Comparison of ENCODE assay signal across 10 mouse cellular contexts in genomic region chr2:91081775-91082695, GRCm38 (mm10). TPM values are rescaled to one million over a fixed set of nuclear protein-coding genes. Genes with fewer than 3 reads are reported as not detected.
A peak's percentile ranks its signal among the peaks of the same experiment; 100 is the strongest.
DNase-seq lines count a peak whose midpoint lies in the region; ATAC-seq and TF ChIP-seq lines count a peak whose summit lies in the region.
"Had no signal": no experiment of that assay in that cellular context is flagged by ENCODE, and none has a peak within 500 bp of the region (broad histone marks: within the 10 kb centered on the region; RNA-seq: fewer than 3 reads in every experiment).

Gene Spi1, plus strand, starts transcription at chr2:91082390.

- 74% methylated on average over 13 of the region's 13 CpGs for WGBS in intestine, embryonic 16.5 days
- WGBS in intestine, postnatal 0 days: 79% methylated on average over 13 of the region's 13 CpGs
- WGBS in limb, embryonic 10.5 days: 81% methylated on average over 13 of the region's 13 CpGs
- WGBS in stomach, embryonic 16.5 days: 75% methylated on average over 13 of the region's 13 CpGs

- no peak within 1 kb of the TSS for H3K9ac ChIP-seq in intestine, embryonic 16.5 days (ENCODE audit: low read depth, low read length)
- H3K9ac ChIP-seq in intestine, postnatal 0 days (ENCODE audit: low read depth, low read length): no peak within 1 kb of the TSS
- H3K9ac ChIP-seq in stomach, embryonic 16.5 days (ENCODE audit: low read length): no peak within 1 kb of the TSS
- H3K9ac ChIP-seq: limb, embryonic 13.5 days had no signal

- H3K27ac ChIP-seq in intestine, embryonic 16.5 days (ENCODE audit: low read length): peak within 1 kb of the TSS; percentile 34; the same call in 1 of the 2 replicates
- H3K27ac ChIP-seq in intestine, postnatal 0 days (ENCODE audit: low read depth, low read length): no peak within 1 kb of the TSS
- peak within 1 kb of the TSS; percentile 71 for H3K27ac ChIP-seq in limb, embryonic 10.5 days
- peak within 1 kb of the TSS; percentile 28; the same call in 1 of the 2 replicates for H3K27ac ChIP-seq in stomach, embryonic 16.5 days (ENCODE audit: low read length)
- H3K27ac ChIP-seq: kidney, postnatal 0 days; limb, embryonic 13.5 days had no signal

- no peak within 1 kb of the TSS for H3K4me3 ChIP-seq in intestine, embryonic 16.5 days (ENCODE audit: low read length)
- H3K4me3 ChIP-seq in intestine, postnatal 0 days (ENCODE audit: low read depth, low read length): no peak within 1 kb of the TSS
- no peak within 1 kb of the TSS for H3K4me3 ChIP-seq in limb, embryonic 10.5 days
- H3K4me3 ChIP-seq in stomach, embryonic 16.5 days (replicated peaks; ENCODE audit: low read length): no peak within 1 kb of the TSS
- H3K4me3 ChIP-seq: limb, embryonic 13.5 days had no signal

- H3K9me3 ChIP-seq in intestine, embryonic 16.5 days (ENCODE audit: control insufficient read depth, low read length): no peaks in the 10 kb centered on the region
- H3K9me3 ChIP-seq in intestine, postnatal 0 days (ENCODE audit: control insufficient read depth): no peaks in the 10 kb centered on the region
- H3K9me3 ChIP-seq in limb, embryonic 10.5 days (replicated peaks): no peaks in the 10 kb centered on the region
- no peaks in the 10 kb centered on the region for H3K9me3 ChIP-seq in stomach, embryonic 16.5 days (replicated peaks; ENCODE audit: control insufficient read depth, low read length)
- H3K9me3 ChIP-seq: limb, embryonic 13.5 days had no signal

- H3K27me3 ChIP-seq in intestine, embryonic 16.5 days (replicated peaks; ENCODE audit: control insufficient read depth, insufficient read depth, low read length): no peaks in the 10 kb centered on the region
- H3K27me3 ChIP-seq in intestine, postnatal 0 days (replicated peaks; ENCODE audit: control insufficient read depth, insufficient read depth, low read length): no peaks in the 10 kb centered on the region
- H3K27me3 ChIP-seq in limb, embryonic 10.5 days (ENCODE audit: low read depth, poor library complexity, severe bottlenecking): peaks cover 14% of the 10 kb centered on the region
- no peaks in the 10 kb centered on the region for H3K27me3 ChIP-seq in stomach, embryonic 16.5 days (ENCODE audit: control insufficient read depth, insufficient read depth, low read length)
- H3K27me3 ChIP-seq: limb, embryonic 13.5 days had no signal

- H3K36me3 ChIP-seq in intestine, embryonic 16.5 days (ENCODE audit: control insufficient read depth, insufficient read depth, low read length): no peaks in the 10 kb centered on the region
- H3K36me3 ChIP-seq in intestine, postnatal 0 days (ENCODE audit: control insufficient read depth, insufficient read depth): no peaks in the 10 kb centered on the region
- no peaks in the 10 kb centered on the region for H3K36me3 ChIP-seq in limb, embryonic 10.5 days
- H3K36me3 ChIP-seq in stomach, embryonic 16.5 days (ENCODE audit: control insufficient read depth, insufficient read depth, low read length): no peaks in the 10 kb centered on the region
- H3K36me3 ChIP-seq: limb, embryonic 13.5 days had no signal

- H3K4me1 ChIP-seq in intestine, embryonic 16.5 days (ENCODE audit: control insufficient read depth, insufficient read depth, low read length): peaks cover 5% of the 10 kb centered on the region; the same call in 1 of the 2 replicates
- H3K4me1 ChIP-seq in intestine, postnatal 0 days (replicated peaks; ENCODE audit: control insufficient read depth, insufficient read depth, low read length): no peaks in the 10 kb centered on the region
- H3K4me1 ChIP-seq in limb, embryonic 10.5 days: peaks cover 32% of the 10 kb centered on the region
- no peaks in the 10 kb centered on the region for H3K4me1 ChIP-seq in stomach, embryonic 16.5 days (ENCODE audit: control insufficient read depth, insufficient read depth, low read length)

- H3K4me2 ChIP-seq in intestine, embryonic 16.5 days (ENCODE audit: low read depth, low read length): no peak within 1 kb of the TSS
- no peak within 1 kb of the TSS for H3K4me2 ChIP-seq in intestine, postnatal 0 days (replicated peaks; ENCODE audit: low read depth)
- no peak within 1 kb of the TSS for H3K4me2 ChIP-seq in stomach, embryonic 16.5 days (ENCODE audit: low read depth, low read length)
- H3K4me2 ChIP-seq: limb, embryonic 13.5 days had no signal

- no peak for ATAC-seq in intestine, embryonic 16.5 days
- no peak for ATAC-seq in intestine, postnatal 0 days
- no peak for ATAC-seq in stomach, embryonic 16.5 days (ENCODE audit: insufficient read depth, low FRiP score)

- no peak for DNase-seq in thymus, postnatal 0 days (ENCODE audit: low spot score)
- no peak for DNase-seq in thymus, adult 18-20 months
- DNase-seq in limb, embryonic 10.5 days (ENCODE audit: low spot score): no peak
- DNase-seq in cerebellum, postnatal 25 days: no peak
- no peak for DNase-seq in adrenal gland, postnatal 14 days

- no peak for TF ChIP-seq CTCF in intestine, postnatal 0 days (IDR thresholded peaks at IDR 0.05; ENCODE audit: low read depth)

RNA-seq across cellular contexts. Expression of gene Spi1, which starts in this region (rescaled TPM):
- polyA plus RNA-seq in intestine, embryonic 16.5 days (2015; fragmentation: Nextera tagmentation; extraction: Ambion mirVana): 4.2 and 6.1 TPM in 2 replicates
- 5.1 and 7.3 TPM in 2 replicates for polyA plus RNA-seq in intestine, postnatal 0 days (2015; fragmentation: Nextera tagmentation; extraction: Ambion mirVana)
- 13.8 and 14.0 TPM in 2 replicates for polyA plus RNA-seq in thymus, postnatal 0 days (2015; fragmentation: Nextera tagmentation; extraction: Ambion mirVana)
- polyA plus RNA-seq in limb, embryonic 10.5 days (2016; fragmentation: Nextera tagmentation; extraction: Ambion mirVana): 2.0 and 2.6 TPM in 2 replicates
- 5.1 and 6.7 TPM in 2 replicates for polyA plus RNA-seq in stomach, embryonic 16.5 days (2015; fragmentation: Nextera tagmentation; extraction: Ambion mirVana)
- 2.9 and 5.4 TPM in 2 replicates for total RNA-seq in adrenal gland, postnatal 14 days (2021)
